ENCODE assay signal across 20 mouse cellular contexts in genomic region chr10:62840687-62841086, GRCm38 (mm10).
"Had no signal": no experiment of that assay in that cellular context is flagged by ENCODE, and none has a peak within 500 bp of the region (broad histone marks: within the 10 kb centered on the region; RNA-seq: fewer than 3 reads in every experiment).

No protein-coding gene starts in this region.

- DNase-seq: liver, postnatal 0 days; lung, adult 2 months; lung, postnatal 14 days; lung, postnatal 36 days; right cerebral cortex, postnatal 14 days; right cerebral cortex, postnatal 4 days; spleen, adult 18-20 months; thymus, adult 2 months; thymus, postnatal 25 days; thymus, postnatal 4 days had no signal

- H3K9ac ChIP-seq: liver, embryonic 15.5 days; liver, postnatal 0 days; lung, embryonic 15.5 days; midbrain, embryonic 13.5 days; midbrain, embryonic 15.5 days; neural tube, embryonic 13.5 days; neural tube, embryonic 15.5 days had no signal

- ATAC-seq: liver, postnatal 0 days; lung, postnatal 0 days; midbrain, embryonic 13.5 days; midbrain, embryonic 15.5 days had no signal

- H3K4me1 ChIP-seq: liver, embryonic 15.5 days; midbrain, embryonic 15.5 days had no signal

- H3K4me2 ChIP-seq: liver, embryonic 15.5 days; lung, embryonic 15.5 days; midbrain, embryonic 11.5 days; midbrain, embryonic 13.5 days; midbrain, embryonic 15.5 days; neural tube, embryonic 13.5 days; neural tube, embryonic 15.5 days had no signal

- H3K27me3 ChIP-seq: liver, embryonic 15.5 days; lung, embryonic 15.5 days; megakaryocyte, embryonic 14.5 days; midbrain, embryonic 13.5 days; midbrain, embryonic 15.5 days; neural tube, embryonic 13.5 days; neural tube, embryonic 15.5 days had no signal

- H3K27ac ChIP-seq: liver, embryonic 15.5 days; lung, embryonic 15.5 days; macrophage; midbrain, embryonic 13.5 days; midbrain, embryonic 15.5 days; neural tube, embryonic 13.5 days; neural tube, embryonic 15.5 days had no signal

- H3K4me3 ChIP-seq: liver, embryonic 15.5 days; lung, embryonic 15.5 days; megakaryocyte, embryonic 14.5 days; midbrain, embryonic 13.5 days; midbrain, embryonic 15.5 days; neural tube, embryonic 13.5 days; neural tube, embryonic 15.5 days had no signal

- H3K9me3 ChIP-seq: liver, embryonic 15.5 days; lung, embryonic 15.5 days; megakaryocyte, embryonic 14.5 days; midbrain, embryonic 13.5 days; midbrain, embryonic 15.5 days; neural tube, embryonic 13.5 days; neural tube, embryonic 15.5 days had no signal

- H3K36me3 ChIP-seq: liver, embryonic 15.5 days had no signal
